Mouse (Mus musculus) erythroblast, embryonic 14.5 days (primary cell): ENCODE measurements around the gene Taf8. TPM values are rescaled to one million over a fixed set of nuclear protein-coding genes. Genes with fewer than 3 reads are reported as not detected.

Source experiments
- H3K27me3 ChIP-seq: 2 replicates; pipeline ENCODE4 v1.6.1; 2012; ENCODE audit warnings: inconsistent platforms; ENCODE audit not compliant: control insufficient read depth
- H3K36me3 ChIP-seq: 2 replicates; pipeline ENCODE4 v1.6.1; 2012; ENCODE audit warnings: mild to moderate bottlenecking, inconsistent platforms; ENCODE audit not compliant: control insufficient read depth
- H3K4me1 ChIP-seq: 2 replicates; pipeline ENCODE4 v1.6.1; 2012; ENCODE audit warnings: inconsistent platforms; ENCODE audit not compliant: control insufficient read depth
- H3K4me3 ChIP-seq: replicated peaks from 2 replicates; pipeline ENCODE3; 2012; ENCODE audit warnings: moderate library complexity, mild to moderate bottlenecking, inconsistent platforms
- H3K9me3 ChIP-seq: 2 replicates; pipeline ENCODE4 v1.6.1; 2012; ENCODE audit warnings: low read length, inconsistent platforms, mixed read lengths; ENCODE audit not compliant: control insufficient read depth
- GATA1 ChIP-seq: IDR thresholded peaks from 2 replicates; pipeline ENCODE4 v1.6.1; 2012; ENCODE audit warnings: low read length, inconsistent platforms, mixed read lengths
- TAL1 ChIP-seq: IDR thresholded peaks from 3 replicates; pipeline ENCODE4 v1.6.1; 2012; ENCODE audit warnings: low read length, inconsistent platforms, mixed read lengths
- polyA plus RNA-seq: library from polyadenylated mRNA; stranded (reverse); fragments of >175 nt; gene quantifications from 2 replicates; pipeline ENCODE4 v1.2.3, GENCODE M21; 2012

The Taf8 gene
- polyA plus RNA-seq, 1 experiment, result 4.3 TPM

DNA sequence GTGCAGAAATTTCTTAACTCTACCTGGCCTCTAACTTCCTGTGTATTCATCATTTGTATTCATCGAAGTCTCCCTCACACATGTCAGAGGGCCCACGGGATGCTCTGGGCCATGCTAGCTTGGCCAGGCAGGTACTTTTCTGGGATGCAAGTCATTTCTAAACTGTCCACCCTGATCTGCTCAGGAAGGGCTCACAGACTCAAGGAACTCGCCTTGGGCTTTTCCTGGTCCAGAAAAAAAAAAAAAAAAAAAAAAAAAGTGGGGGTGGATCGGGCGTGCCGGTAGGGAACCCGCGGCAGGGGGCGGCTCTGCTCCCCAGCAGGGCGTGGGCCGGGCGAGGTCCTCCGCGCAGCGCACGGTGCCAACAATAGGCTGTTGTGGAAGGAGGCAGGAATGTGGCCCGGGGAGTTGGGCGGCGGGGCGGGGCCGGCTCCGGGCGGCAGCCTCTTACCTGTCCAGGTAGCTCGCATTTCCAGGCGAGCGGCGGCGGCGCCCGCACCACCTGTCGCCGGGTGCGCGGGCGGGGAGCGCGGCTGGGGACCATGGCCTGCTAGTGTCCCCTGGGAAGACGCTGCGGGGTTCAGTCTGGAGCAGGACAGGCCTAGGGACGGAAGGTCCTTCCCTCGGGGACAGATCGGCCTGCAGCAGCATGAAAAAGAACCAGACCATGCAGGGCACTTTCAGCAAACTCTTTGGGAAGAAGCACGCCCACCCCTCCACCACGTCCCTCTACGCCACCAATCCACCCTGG, 65.8 kb downstream of the Taf8 start, which contains the start of gene AI661453:
TSS of gene AI661453 (plus strand) at position 460 of the 751 bp plus-strand sequence.
- H3K9me3 ChIP-seq, result no peaks in the 10 kb centered on the region
- H3K27me3 ChIP-seq, result peaks cover 42% of the 10 kb centered on the region
- TF ChIP-seq TAL1 (no peak), GATA1 (no peak)
- H3K4me3 ChIP-seq, result peak within 1 kb of the TSS; percentile 40
- H3K36me3 ChIP-seq, result no peaks in the 10 kb centered on the region
- no peaks in the 10 kb centered on the region; the same call in 1 of the 2 replicates for H3K4me1 ChIP-seq

Other genes with a start within 250 kb of the Taf8 start
- gene Mrps10, start 133.4 kb downstream of the Taf8 start, polyA plus RNA-seq, result 0.25 and 0.52 TPM in 2 replicates
- not detected in 2 replicates for gene Guca1b, start 116.9 kb downstream of the Taf8 start, polyA plus RNA-seq
- not detected in 2 replicates for gene Guca1a, start 101.7 kb downstream of the Taf8 start, polyA plus RNA-seq
- not detected in 2 replicates for gene AI661453, start 65.7 kb downstream of the Taf8 start, polyA plus RNA-seq
- not detected in 2 replicates for gene 1700001C19Rik, start 64.9 kb downstream of the Taf8 start, polyA plus RNA-seq
- gene Ccnd3, start 2.8 kb upstream of the Taf8 start, polyA plus RNA-seq, result 247 and 292 TPM in 2 replicates
- 2.8 and 3.4 TPM in 2 replicates for gene Bysl, start 109.2 kb upstream of the Taf8 start, polyA plus RNA-seq
- 0.43 and 0.45 TPM in 2 replicates for gene Med20, start 109.3 kb upstream of the Taf8 start, polyA plus RNA-seq
- gene Gm20517, start 109.3 kb upstream of the Taf8 start, polyA plus RNA-seq, result 0.29 and 0.65 TPM in 2 replicates
- gene Usp49, start 128.4 kb upstream of the Taf8 start, polyA plus RNA-seq, result 2.2 and 2.4 TPM in 2 replicates
- gene Tomm6, start 186.1 kb upstream of the Taf8 start, polyA plus RNA-seq, result 8.2 and 11.4 TPM in 2 replicates
- gene Frs3, start 186.7 kb upstream of the Taf8 start, polyA plus RNA-seq, result 0.05 and 0.08 TPM in 2 replicates
- 0.05 TPM in 1 of 2 replicates, not detected in the other for gene Gm21981, start 192.2 kb upstream of the Taf8 start, polyA plus RNA-seq
- 0.13 TPM in 1 of 2 replicates, not detected in the other for gene Prickle4, start 192.4 kb upstream of the Taf8 start, polyA plus RNA-seq
- gene Pgc, start 224.6 kb upstream of the Taf8 start, polyA plus RNA-seq, result not detected in 2 replicates
- 1.5 and 1.7 TPM in 2 replicates for gene Tfeb, start 234.7 kb upstream of the Taf8 start, polyA plus RNA-seq